Mouse (Mus musculus) limb, embryonic 13.5 days (tissue): Measurements from ENCODE around the gene Sowaha. TPM values are rescaled to one million over a fixed set of nuclear protein-coding genes. Genes with fewer than 3 reads are reported as not detected.

Source experiments
- ATAC-seq: fragments of 200-750 bp; cut with Nextera tagmentation; 2 replicates; pipeline ENCODE4 v1.8.0; 2017; ENCODE audit warnings: low read depth, moderate number of reproducible peaks, moderate TSS enrichment; ENCODE audit not compliant: low FRiP score
- H3K27ac ChIP-seq: fragments of 300-500 bp; sonication (generic); 2 replicates; pipeline ENCODE4 v1.5.1; 2015; ENCODE audit warnings: inconsistent platforms, mild to moderate bottlenecking, moderate library complexity
- H3K27me3 ChIP-seq: fragments of 300-500 bp; sonication (generic); 2 replicates; pipeline ENCODE4 v1.6.1; 2015; ENCODE audit warnings: mild to moderate bottlenecking, inconsistent platforms
- H3K36me3 ChIP-seq: fragments of 300-500 bp; sonication (generic); 2 replicates; pipeline ENCODE4 v1.6.1; 2015; ENCODE audit warnings: inconsistent platforms, mild to moderate bottlenecking, moderate library complexity
- H3K4me1 ChIP-seq: fragments of 300-500 bp; sonication (generic); 2 replicates; pipeline ENCODE4 v1.6.1; 2015; ENCODE audit warnings: inconsistent platforms
- H3K4me2 ChIP-seq: fragments of 300-500 bp; sonication (generic); replicated peaks from 2 replicates; pipeline ENCODE4 v1.6.1; 2015; ENCODE audit warnings: inconsistent platforms, mild to moderate bottlenecking, moderate library complexity
- H3K4me3 ChIP-seq: fragments of 300-500 bp; sonication (generic); 2 replicates; pipeline ENCODE4 v1.5.1; 2015; ENCODE audit warnings: moderate library complexity, mild to moderate bottlenecking, inconsistent platforms
- H3K9ac ChIP-seq: fragments of 300-500 bp; sonication (generic); 2 replicates; pipeline ENCODE4 v1.6.1; 2015; ENCODE audit warnings: mild to moderate bottlenecking, inconsistent platforms
- H3K9me3 ChIP-seq: fragments of 300-500 bp; sonication (generic); 2 replicates; pipeline ENCODE4 v1.6.1; 2016; ENCODE audit warnings: inconsistent platforms
- WGBS: fragments of 180-500 bp; shearing (Covaris S2); methylation state at CpG from one replicate; pipeline ENCODE4 v1.1.7; 2015; 5-methylcytosine and 5-hydroxymethylcytosine counted together
- polyA plus RNA-seq: library from polyadenylated mRNA; unstranded; fragments of >200 nt; fragmentation: Nextera tagmentation; extraction: Ambion mirVana; gene quantifications from 2 replicates; pipeline ENCODE4 v1.2.1, GENCODE M21; 2015

The Sowaha gene
- polyA plus RNA-seq, 1 experiment from 2014 or later: 0.17 TPM

DNA sequence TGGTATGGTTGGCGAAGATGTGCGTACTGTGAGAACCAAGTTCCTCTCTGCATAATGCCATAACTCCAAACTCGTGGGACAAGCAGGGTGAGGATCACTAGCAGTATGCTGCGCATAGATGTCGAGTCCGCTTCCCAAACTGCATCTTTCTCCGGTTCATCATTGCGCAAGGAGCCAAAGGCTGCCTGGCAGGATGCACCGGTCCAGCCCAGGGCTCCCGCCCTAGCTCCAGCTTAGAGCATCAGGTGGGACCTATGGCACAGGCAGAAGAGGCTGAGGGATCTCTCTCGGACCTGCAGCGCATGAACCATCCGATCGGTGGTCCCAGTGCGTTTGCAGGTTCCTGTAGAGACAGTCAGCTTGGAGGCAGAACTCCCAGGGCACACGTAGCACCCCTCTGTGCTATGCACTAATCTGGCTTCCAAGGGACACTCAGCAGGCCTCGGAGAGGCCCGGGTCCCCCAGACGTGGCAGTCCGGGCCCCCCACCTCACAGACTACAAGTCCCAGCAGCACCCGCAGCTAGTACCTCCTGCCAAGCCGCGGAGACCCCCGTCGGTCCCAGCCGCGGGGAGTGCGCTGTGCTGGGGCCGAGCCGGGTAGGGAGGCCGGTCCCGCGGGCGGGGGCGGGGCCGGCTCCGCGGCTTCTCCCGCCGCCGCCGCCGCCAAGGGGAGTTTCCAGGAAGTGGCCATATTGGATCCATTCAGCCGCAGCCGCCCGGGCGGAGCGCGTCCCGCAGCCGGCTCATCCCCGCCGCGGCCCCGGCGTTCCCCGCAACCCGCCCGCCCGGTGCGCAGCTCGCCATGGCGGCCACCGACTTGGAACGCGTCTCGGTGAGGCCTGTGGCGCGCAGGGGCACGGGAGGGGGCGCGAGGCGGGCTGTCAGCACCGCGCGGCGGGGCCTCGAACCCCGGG is 39.4 kb upstream of the Sowaha start, which contains the start of gene Sept8:
Sept8 (plus strand) TSS at position 51 of the 915 bp plus-strand sequence.
- Histone ChIP-seq H3K27ac (peak within 1 kb of the TSS; percentile 92), H3K9ac (peak within 1 kb of the TSS; percentile 88), H3K36me3 (no peaks in the 10 kb centered on the region), H3K4me2 (peak within 1 kb of the TSS; percentile 88), H3K9me3 (no peaks in the 10 kb centered on the region), H3K27me3 (no peaks in the 10 kb centered on the region), H3K4me1 (peaks cover 57% of the 10 kb centered on the region), H3K4me3 (peak within 1 kb of the TSS; percentile 82)
- WGBS: 4% methylated on average over 79 of the region's 79 CpGs
- peak; percentile 87 for ATAC-seq

DNA sequence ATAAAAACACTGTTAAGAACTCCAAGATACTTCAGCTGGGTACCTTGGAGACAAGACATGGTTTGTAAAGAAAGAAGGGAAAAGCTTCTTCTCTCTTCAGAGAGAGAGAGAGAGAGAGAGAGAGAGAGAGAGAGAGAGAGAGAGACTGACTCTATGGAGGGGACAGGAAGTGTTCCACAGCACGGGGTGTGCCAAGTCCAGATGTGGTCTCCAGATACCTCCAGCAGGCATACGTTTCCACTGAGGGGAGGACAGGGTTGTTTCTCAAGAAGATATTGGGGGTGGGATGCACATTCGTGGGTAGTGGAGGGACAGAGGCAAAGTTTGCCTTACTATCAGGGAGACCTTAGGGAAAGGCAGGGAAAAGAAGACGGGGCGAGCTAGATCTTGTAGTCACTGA is 38.7 kb upstream of the Sowaha start:
- ATAC-seq: no peak
- no peak overlapping the region for H3K9ac ChIP-seq
- no peaks in the 10 kb centered on the region for H3K36me3 ChIP-seq
- peak overlapping the region; percentile 82 for H3K4me3 ChIP-seq
- 42% methylated on average over 5 of the region's 5 CpGs for WGBS
- peak overlapping the region; percentile 92; the same call in 1 of the 2 replicates for H3K27ac ChIP-seq
- H3K4me1 ChIP-seq: peaks cover 50% of the 10 kb centered on the region
- no peaks in the 10 kb centered on the region for H3K27me3 ChIP-seq
- H3K9me3 ChIP-seq: no peaks in the 10 kb centered on the region
- peak overlapping the region; percentile 88 for H3K4me2 ChIP-seq

DNA sequence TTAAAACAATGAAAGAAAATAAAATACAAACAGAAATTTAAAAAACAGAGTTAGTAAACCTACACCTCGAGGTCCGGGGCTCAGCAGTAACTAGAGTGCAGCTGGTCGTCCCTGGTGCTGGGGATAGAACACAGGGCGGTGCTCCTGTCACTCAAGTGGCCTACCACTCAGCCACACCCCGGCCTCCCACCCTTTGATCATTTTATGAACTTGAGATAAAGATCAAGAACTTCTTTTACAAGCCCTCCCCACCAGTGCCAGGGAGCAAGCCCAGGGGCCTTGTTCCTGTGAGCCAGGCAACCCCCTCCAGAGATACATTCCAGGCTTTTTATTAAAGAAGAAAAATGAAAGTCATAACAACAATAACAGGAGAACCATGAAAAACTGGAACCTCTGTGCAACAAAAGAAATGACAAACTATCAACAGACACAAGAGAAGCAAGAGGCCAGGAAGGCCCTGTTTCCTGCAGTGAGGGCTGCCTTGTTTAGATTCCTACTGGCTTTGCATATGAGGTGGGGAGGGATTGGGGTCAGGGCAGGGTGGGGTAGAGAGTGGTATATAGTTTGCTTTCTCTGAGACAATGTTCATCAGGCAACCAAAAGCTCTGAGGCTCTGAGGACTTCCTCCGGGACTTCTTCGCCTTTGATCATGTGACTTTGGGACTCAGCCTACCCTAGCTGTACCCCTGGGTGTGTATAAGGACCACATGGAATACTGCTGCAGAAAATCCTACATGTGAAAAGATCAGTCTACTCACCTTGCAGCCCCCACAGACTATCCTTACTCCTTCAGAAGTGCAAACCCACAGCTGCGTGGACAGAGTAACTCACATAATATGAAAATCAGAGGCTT is 36.9 kb upstream of the Sowaha start:
- H3K4me2 ChIP-seq: no peak overlapping the region
- no peaks in the 10 kb centered on the region for H3K9me3 ChIP-seq
- no peaks in the 10 kb centered on the region for H3K36me3 ChIP-seq
- ATAC-seq: no peak
- no peak overlapping the region for H3K9ac ChIP-seq
- 31% methylated on average over 8 of the region's 8 CpGs for WGBS
- peaks cover 33% of the 10 kb centered on the region for H3K4me1 ChIP-seq
- no peak overlapping the region for H3K4me3 ChIP-seq
- H3K27me3 ChIP-seq: no peaks in the 10 kb centered on the region
- H3K27ac ChIP-seq: peak overlapping the region; percentile 15; the same call in 1 of the 2 replicates

DNA sequence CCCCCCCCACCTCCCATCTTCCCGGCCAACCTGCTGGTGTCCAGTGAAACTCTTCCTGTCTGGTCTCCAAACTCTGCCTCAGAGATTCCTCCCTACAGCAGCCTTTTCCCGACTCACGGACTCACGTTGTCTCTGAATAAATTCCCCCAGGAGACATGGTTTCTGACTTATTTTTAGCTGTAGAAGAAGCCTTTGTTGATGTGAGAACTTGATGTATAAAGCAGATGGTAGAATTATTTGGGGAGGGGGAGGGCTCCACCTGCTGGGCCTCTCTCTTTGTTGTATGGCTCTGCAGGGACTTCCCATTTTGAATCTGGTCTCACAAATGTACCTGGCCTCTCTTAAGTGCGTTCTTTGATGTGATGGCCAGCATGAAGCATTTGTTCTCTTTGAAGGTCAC is 30.3 kb upstream of the Sowaha start:
- Histone ChIP-seq H3K4me3 (no peak overlapping the region), H3K4me2 (no peak overlapping the region), H3K9me3 (no peaks in the 10 kb centered on the region), H3K4me1 (0 out of 2 replicates have a peak, but pooled peaks cover 3% of the 10 kb centered on the region), H3K36me3 (no peaks in the 10 kb centered on the region), H3K27me3 (no peaks in the 10 kb centered on the region), H3K27ac (no peak overlapping the region), H3K9ac (no peak overlapping the region)
- no peak for ATAC-seq
- 43% methylated on average over 5 of the region's 5 CpGs for WGBS

DNA sequence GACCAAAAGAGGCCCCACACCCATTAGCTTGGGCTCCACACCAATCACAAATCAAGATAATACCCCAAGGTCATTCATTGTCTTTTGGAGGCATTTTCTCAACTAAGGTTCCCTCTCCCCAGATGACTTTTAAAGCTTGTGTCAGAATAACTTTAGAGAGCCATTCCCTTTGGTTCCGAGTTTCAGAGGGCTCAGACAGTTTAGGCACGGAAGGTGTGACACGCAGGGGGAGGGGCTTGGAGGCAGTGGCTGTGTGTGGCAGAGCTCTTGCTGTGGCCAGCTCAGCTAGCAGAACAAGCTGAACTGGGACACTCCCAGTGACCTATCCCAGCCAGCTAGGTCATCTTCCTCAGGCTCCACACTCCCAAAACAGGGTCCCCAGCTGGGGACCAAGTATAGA is 28.5 kb upstream of the Sowaha start:
- Histone ChIP-seq H3K27me3 (no peaks in the 10 kb centered on the region), H3K9ac (no peak overlapping the region), H3K4me3 (no peak overlapping the region), H3K27ac (no peak overlapping the region), H3K9me3 (no peaks in the 10 kb centered on the region), H3K36me3 (no peaks in the 10 kb centered on the region), H3K4me1 (0 out of 2 replicates have a peak, but pooled peaks cover 3% of the 10 kb centered on the region), H3K4me2 (no peak overlapping the region)
- WGBS: 51% methylated on average over 3 of the region's 3 CpGs
- ATAC-seq: no peak

DNA sequence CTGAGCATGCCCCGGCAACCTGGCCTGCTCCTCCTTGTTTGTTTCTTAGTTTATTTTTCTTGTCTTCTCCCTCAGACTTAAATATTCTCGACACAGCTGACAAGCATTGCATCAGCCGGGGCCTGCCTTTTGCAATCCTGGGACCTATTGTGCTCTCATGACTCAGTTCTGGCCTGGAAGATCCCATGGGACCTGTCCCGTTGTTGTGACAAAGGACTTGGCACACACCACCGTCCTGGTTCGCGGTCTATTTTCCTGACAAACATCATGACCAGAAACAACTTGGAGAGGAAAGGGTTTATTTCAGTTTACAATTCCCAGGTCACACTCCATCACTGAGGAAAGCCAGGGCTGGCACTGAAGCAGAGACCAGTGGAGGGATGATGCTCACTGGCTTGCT is 28.1 kb upstream of the Sowaha start:
- no peaks in the 10 kb centered on the region for H3K9me3 ChIP-seq
- no peak overlapping the region for H3K4me3 ChIP-seq
- no peaks in the 10 kb centered on the region for H3K27me3 ChIP-seq
- no peak overlapping the region for H3K9ac ChIP-seq
- no peaks in the 10 kb centered on the region for H3K36me3 ChIP-seq
- 0 out of 2 replicates have a peak, but pooled peaks cover 3% of the 10 kb centered on the region for H3K4me1 ChIP-seq
- H3K4me2 ChIP-seq: no peak overlapping the region
- H3K27ac ChIP-seq: no peak overlapping the region
- 69% methylated on average over 7 of the region's 7 CpGs for WGBS
- ATAC-seq: no peak

DNA sequence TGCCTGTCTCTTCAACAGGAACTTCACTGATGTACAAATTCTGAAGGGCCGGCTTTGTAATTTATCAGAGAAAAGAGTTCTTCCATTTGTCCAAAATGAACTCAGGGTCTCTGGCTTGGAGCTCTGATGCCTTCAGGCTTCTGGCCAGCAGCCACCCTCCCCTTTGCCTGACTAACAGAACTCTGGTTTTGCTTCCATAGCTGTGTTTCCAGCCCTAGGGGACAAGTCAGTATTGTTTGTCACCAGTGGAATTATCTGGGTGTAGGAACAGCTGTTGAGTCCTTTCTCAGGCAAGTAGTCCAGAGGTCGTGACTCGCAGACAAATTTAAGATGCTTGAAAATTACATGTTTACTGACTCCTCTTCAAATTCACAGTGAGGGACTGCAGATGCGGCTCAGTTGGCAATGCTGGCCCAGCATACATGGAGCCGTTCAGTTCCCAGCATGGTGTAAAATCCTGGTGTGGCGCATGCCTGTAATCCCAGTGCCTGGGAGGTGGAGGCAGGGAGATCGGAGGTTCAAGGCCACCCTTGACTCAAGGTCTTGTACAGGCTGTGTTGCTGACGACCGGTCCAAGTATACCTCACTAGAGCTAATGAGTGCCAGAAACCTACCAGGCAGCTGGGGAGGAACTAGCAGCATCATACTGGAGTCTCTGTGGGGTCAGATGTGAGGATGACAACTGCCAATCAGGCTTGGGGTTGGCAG is 27.2 kb upstream of the Sowaha start:
- H3K36me3 ChIP-seq: no peaks in the 10 kb centered on the region
- 82% methylated on average over 9 of the region's 9 CpGs for WGBS
- no peaks in the 10 kb centered on the region for H3K27me3 ChIP-seq
- ATAC-seq: no peak
- no peak overlapping the region for H3K4me3 ChIP-seq
- H3K9me3 ChIP-seq: no peaks in the 10 kb centered on the region
- H3K9ac ChIP-seq: no peak overlapping the region
- H3K27ac ChIP-seq: no peak overlapping the region
- 0 out of 2 replicates have a peak, but pooled peaks cover 3% of the 10 kb centered on the region for H3K4me1 ChIP-seq
- H3K4me2 ChIP-seq: no peak overlapping the region

DNA sequence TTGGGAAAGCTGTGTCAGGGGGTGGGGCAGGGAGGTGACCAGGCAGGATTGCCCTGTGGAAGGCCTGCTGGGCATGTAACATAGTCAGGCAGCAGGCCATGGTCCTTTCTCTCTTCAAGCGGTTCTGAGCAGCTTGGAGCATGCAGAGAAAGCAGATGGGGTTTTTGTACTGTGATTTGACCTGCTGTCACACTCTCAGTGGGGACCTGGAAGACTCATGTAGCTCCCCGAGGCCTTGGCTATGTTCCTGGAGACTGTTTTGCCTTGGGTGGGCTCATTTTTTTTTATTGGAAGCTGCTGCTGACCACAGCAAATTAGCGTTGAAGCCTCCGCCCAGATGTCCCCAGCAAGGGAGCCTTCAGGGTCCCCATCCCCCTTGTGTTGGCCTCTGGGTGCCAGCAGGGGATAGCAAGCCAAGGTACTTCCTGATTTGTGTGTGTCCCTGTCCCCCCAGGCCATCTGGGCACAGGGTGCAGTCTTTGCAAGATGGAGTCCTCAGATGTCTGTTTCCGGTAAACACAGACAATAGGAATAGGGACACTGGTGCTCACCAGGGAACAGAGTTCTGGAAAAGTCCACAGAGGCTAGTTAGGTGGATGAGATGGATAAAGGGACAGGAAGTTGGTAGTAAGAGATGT is 25.1 kb upstream of the Sowaha start:
- Histone ChIP-seq H3K4me3 (no peak overlapping the region), H3K4me2 (no peak overlapping the region), H3K9ac (no peak overlapping the region), H3K27ac (no peak overlapping the region), H3K9me3 (no peaks in the 10 kb centered on the region), H3K27me3 (no peaks in the 10 kb centered on the region), H3K36me3 (no peaks in the 10 kb centered on the region), H3K4me1 (peaks cover 8% of the 10 kb centered on the region)
- 54% methylated on average over 5 of the region's 5 CpGs for WGBS
- no peak for ATAC-seq

DNA sequence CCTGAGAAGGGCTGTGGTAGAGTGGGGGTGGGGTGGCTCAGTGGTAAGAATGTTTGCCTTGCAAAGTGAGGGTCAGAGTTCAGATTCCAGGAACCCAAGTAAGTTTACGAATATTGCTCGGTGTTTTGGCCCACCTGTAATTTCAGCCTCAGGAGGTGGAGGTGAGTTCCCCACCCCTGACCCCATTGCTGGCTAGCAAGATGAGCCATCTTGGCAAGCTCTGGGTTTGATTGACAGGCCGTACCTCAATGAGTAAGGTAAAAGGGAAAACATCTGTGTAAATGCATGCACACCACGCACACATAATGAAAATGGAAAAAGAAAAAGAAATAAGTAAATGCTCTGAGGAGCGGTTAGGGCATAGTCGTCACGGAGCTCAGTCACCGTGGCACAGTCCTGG is 24.3 kb upstream of the Sowaha start:
- no peak overlapping the region for H3K4me3 ChIP-seq
- ATAC-seq: no peak
- H3K4me1 ChIP-seq: peaks cover 8% of the 10 kb centered on the region
- H3K36me3 ChIP-seq: no peaks in the 10 kb centered on the region
- WGBS: 85% methylated on average over 8 of the region's 8 CpGs
- H3K27ac ChIP-seq: no peak overlapping the region
- no peak overlapping the region for H3K4me2 ChIP-seq
- no peak overlapping the region for H3K9ac ChIP-seq
- H3K27me3 ChIP-seq: no peaks in the 10 kb centered on the region
- no peaks in the 10 kb centered on the region for H3K9me3 ChIP-seq

DNA sequence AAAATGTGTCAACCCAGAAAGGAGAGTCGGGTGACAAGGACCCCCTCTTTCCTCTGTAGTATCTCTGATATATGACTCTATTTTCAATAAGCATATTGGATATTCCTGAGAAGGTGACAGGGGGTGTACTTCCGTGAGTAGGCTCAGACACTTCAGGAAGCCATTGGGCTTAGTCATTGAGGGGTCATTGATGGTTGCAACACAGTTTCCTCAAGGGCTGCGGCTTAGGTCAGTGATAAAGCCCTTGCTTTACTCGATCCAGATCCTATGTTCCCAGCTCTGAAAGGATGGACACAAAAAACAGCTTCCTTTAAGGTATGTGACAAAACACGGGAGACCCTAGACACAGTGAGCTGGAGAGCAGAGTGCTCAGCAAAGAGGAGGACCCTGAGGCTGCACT is 23.7 kb upstream of the Sowaha start:
- no peak for ATAC-seq
- Histone ChIP-seq H3K36me3 (no peaks in the 10 kb centered on the region), H3K4me2 (no peak overlapping the region), H3K9ac (no peak overlapping the region), H3K4me3 (no peak overlapping the region), H3K4me1 (peaks cover 8% of the 10 kb centered on the region), H3K27ac (no peak overlapping the region), H3K27me3 (no peaks in the 10 kb centered on the region), H3K9me3 (no peaks in the 10 kb centered on the region)
- 86% methylated on average over 5 of the region's 5 CpGs for WGBS

DNA sequence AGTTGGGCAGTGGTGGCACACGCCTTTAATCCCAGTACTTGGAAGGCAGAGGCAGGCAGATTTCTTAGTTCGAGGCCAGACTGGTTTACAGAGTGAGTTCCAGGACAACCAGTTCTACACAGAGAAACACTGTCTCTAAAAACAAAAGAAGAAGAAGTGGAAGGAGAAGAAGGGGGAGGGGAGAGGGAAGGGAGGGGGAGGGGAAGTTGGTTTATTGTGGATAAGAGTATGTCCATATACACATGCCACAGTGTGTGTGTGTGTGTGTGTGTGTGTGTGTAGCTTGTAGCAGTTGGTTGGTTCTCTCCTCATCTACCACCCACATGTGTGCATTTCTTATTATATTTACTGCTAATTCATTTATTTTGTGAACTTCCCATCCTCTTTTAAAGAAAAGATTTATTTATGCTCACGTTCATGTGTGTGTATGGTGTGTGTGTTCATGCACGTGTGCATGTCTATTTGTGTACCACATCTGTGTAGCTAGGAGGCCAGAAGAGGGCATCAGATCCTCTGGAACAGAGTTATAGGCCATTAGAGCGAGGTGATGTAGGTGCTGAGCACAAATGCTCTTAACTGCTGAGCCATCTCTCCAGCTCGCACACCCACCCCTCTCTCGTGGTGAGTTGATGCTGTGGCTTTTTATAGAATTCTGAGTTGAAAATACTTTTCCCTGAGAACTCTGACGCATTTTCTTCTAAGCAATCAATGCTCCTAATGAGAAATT is 22.1 kb upstream of the Sowaha start:
- H3K4me1 ChIP-seq: peaks cover 6% of the 10 kb centered on the region
- ATAC-seq: no peak
- H3K27ac ChIP-seq: no peak overlapping the region
- no peaks in the 10 kb centered on the region for H3K9me3 ChIP-seq
- no peaks in the 10 kb centered on the region for H3K27me3 ChIP-seq
- no peak overlapping the region for H3K4me3 ChIP-seq
- no peaks in the 10 kb centered on the region for H3K36me3 ChIP-seq
- no peak overlapping the region for H3K9ac ChIP-seq
- 76% methylated on average over 8 of the region's 8 CpGs for WGBS
- H3K4me2 ChIP-seq: no peak overlapping the region
